Mouse (Mus musculus) central nervous system, embryonic 18 days (tissue): ENCODE data around the gene Ccno. TPM values are rescaled to one million over a fixed set of nuclear protein-coding genes. Genes with fewer than 3 reads are reported as not detected.

ENCODE experiments used
- polyA plus RNA-seq: library from polyadenylated mRNA; depleted of rRNA; stranded (reverse); fragments of >200 nt; gene quantifications from 2 replicates; pipeline ENCODE4 v1.2.3, GENCODE M21; 2012; rRNA removed

The Ccno gene
- polyA plus RNA-seq, result 2.0 and 2.2 TPM in 2 replicates

DNA sequence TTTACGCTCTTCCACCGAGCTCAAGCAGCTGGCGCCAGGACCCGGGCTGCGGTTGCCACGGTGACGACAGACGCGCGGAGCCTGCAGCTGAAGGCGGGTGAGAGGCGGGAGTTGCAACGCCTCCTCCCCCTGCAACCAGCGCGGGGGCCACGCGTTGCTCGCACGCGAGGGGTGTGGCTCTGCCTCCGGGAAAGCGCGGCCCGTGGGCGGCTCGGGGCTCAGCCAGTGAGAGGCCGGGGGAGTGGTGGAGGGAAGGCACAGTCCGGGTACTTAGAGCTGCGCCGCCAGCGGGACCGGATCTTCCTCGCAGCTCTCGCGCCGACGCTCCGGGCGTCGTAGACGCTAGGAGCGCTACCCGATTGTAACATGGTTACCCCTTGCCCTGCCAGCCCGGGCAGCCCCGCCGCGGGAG lies at the start of gene Ccno:
TSS of gene Ccno (plus strand) at position 271 of the 412 bp plus-strand sequence.

GRCm38 (mm10) chr13:112993531-112994152 lies 6.0 kb downstream of the Ccno start, which contains the start of gene Mcidas:
Gene Mcidas (plus strand): TSS chr13:112993845.

GRCm38 (mm10) chr13:113034950-113035421 lies 47.4 kb downstream of the Ccno start, which contains the start of gene Cdc20b:
Gene Cdc20b (plus strand): TSS chr13:113035111.

Other genes starting within 250 kb of the Ccno start
- 39.4 and 43.9 TPM in 2 replicates for gene Plpp1, start 187.0 kb upstream of the Ccno start, polyA plus RNA-seq
- 47.8 and 50.1 TPM in 2 replicates for gene Mtrex, start 60.4 kb upstream of the Ccno start, polyA plus RNA-seq
- 17.2 and 18.2 TPM in 2 replicates for gene Dhx29, start 60.3 kb upstream of the Ccno start, polyA plus RNA-seq
- 0.60 and 0.80 TPM in 2 replicates for gene Mcidas, start 6.0 kb downstream of the Ccno start, polyA plus RNA-seq
- 0.62 and 1.0 TPM in 2 replicates for gene Cdc20b, start 47.3 kb downstream of the Ccno start, polyA plus RNA-seq
- 21.2 and 30.2 TPM in 2 replicates for gene Gpx8, start 58.6 kb downstream of the Ccno start, polyA plus RNA-seq
- gene Gzma, start 113.2 kb downstream of the Ccno start, polyA plus RNA-seq, result 0.07 TPM in 1 of 2 replicates, not detected in the other
- gene Esm1, start 221.9 kb downstream of the Ccno start, polyA plus RNA-seq, result 0.41 and 1.6 TPM in 2 replicates
- 0.09 and 0.12 TPM in 2 replicates for gene Gzmk, start 238.1 kb downstream of the Ccno start, polyA plus RNA-seq